Mouse (Mus musculus) embryonic fibroblast, embryonic 13.5 days (primary cell): ENCODE measurements around the gene Prkaa1. TPM values are rescaled to one million over a fixed set of nuclear protein-coding genes. Genes with fewer than 3 reads are reported as not detected.
A peak's percentile ranks its signal among the peaks of the same experiment; 100 is the strongest.

Experiments used
- H3K27ac ChIP-seq: 2 replicates; pipeline ENCODE4 v1.5.1; 2012; ENCODE audit warnings: low read length, control low read depth, inconsistent platforms; ENCODE audit not compliant: insufficient read depth
- H3K4me1 ChIP-seq: 2 replicates; pipeline ENCODE4 v1.6.1; 2011; ENCODE audit warnings: low read length; ENCODE audit not compliant: control insufficient read depth, insufficient read depth
- H3K4me3 ChIP-seq: 2 replicates; pipeline ENCODE4 v1.5.1; 2011; ENCODE audit warnings: mild to moderate bottlenecking, control low read depth, low read length; ENCODE audit not compliant: insufficient read depth
- CTCF ChIP-seq: IDR thresholded peaks from 2 replicates; pipeline ENCODE4 v1.5.1; 2011; ENCODE audit warnings: mild to moderate bottlenecking, control low read depth, low read length, moderate library complexity, borderline replicate concordance; ENCODE audit not compliant: insufficient read depth
- POLR2A ChIP-seq: IDR thresholded peaks from 2 replicates; pipeline ENCODE4 v1.6.1; 2011; ENCODE audit warnings: low read depth, mild to moderate bottlenecking, control low read depth, low read length, moderate library complexity
- polyA plus RNA-seq: library from polyadenylated mRNA; stranded (reverse); fragments of >200 nt; gene quantifications from 2 replicates; pipeline ENCODE4 v1.2.4, GENCODE M21; 2011; ENCODE audit warnings: low read depth; ENCODE audit not compliant: missing spikeins, insufficient read length

Gene Prkaa1
- 32.0 and 41.2 TPM in 2 replicates for polyA plus RNA-seq

GRCm38 (mm10) chr15:5143361-5144020 is at the start of gene Prkaa1:
Gene Prkaa1 (plus strand): TSS chr15:5143861.
- TF ChIP-seq POLR2A (peak; percentile 88), CTCF (no peak)
- peak within 1 kb of the TSS; percentile 93 for H3K4me3 ChIP-seq

GRCm38 (mm10) chr15:5095534-5096301 is 47.9 kb upstream of the Prkaa1 start:
- no peaks in the 10 kb centered on the region for H3K4me1 ChIP-seq
- TF ChIP-seq POLR2A (no peak), CTCF (no peak)

More at GRCm38 (mm10) chr15:5143361-5144020, at the start of gene Prkaa1:
- Histone ChIP-seq H3K4me1 (peaks cover 7% of the 10 kb centered on the region), H3K27ac (peak within 1 kb of the TSS; percentile 71)

GRCm38 (mm10) chr15:5097376-5097775 is 46.3 kb upstream of the Prkaa1 start:
- H3K4me1 ChIP-seq, result no peaks in the 10 kb centered on the region
- no peak for TF ChIP-seq POLR2A
- TF ChIP-seq CTCF, result no peak

More at GRCm38 (mm10) chr15:5095534-5096301, 47.9 kb upstream of the Prkaa1 start:
- Histone ChIP-seq H3K27ac (no peak overlapping the region), H3K4me3 (no peak overlapping the region)

GRCm38 (mm10) chr15:5102312-5102711 is 41.3 kb upstream of the Prkaa1 start:
- H3K4me3 ChIP-seq, result no peak overlapping the region
- no peak for TF ChIP-seq POLR2A
- TF ChIP-seq CTCF, result no peak
- no peaks in the 10 kb centered on the region for H3K4me1 ChIP-seq
- no peak overlapping the region for H3K27ac ChIP-seq

More at GRCm38 (mm10) chr15:5097376-5097775, 46.3 kb upstream of the Prkaa1 start:
- no peak overlapping the region for H3K4me3 ChIP-seq
- H3K27ac ChIP-seq, result no peak overlapping the region

GRCm38 (mm10) chr15:5105891-5106290 is 37.8 kb upstream of the Prkaa1 start:
- TF ChIP-seq CTCF, result no peak
- TF ChIP-seq POLR2A, result no peak
- H3K4me1 ChIP-seq, result no peaks in the 10 kb centered on the region
- H3K27ac ChIP-seq, result no peak overlapping the region
- no peak overlapping the region for H3K4me3 ChIP-seq

GRCm38 (mm10) chr15:5106293-5106692 is 37.4 kb upstream of the Prkaa1 start:
- no peak overlapping the region for H3K27ac ChIP-seq
- TF ChIP-seq CTCF, result no peak
- no peak for TF ChIP-seq POLR2A
- H3K4me1 ChIP-seq, result no peaks in the 10 kb centered on the region
- no peak overlapping the region for H3K4me3 ChIP-seq

GRCm38 (mm10) chr15:5107686-5108654 is 35.7 kb upstream of the Prkaa1 start, which contains the start of gene Card6:
Gene Card6 (minus strand): TSS chr15:5108539.
- Histone ChIP-seq H3K4me3 (peak within 1 kb of the TSS; percentile 1), H3K4me1 (no peaks in the 10 kb centered on the region), H3K27ac (no peak within 1 kb of the TSS)
- TF ChIP-seq CTCF, result no peak
- no peak for TF ChIP-seq POLR2A

GRCm38 (mm10) chr15:5108655-5109040 is 35.0 kb upstream of the Prkaa1 start:
- Histone ChIP-seq H3K27ac (no peak overlapping the region), H3K4me3 (no peak overlapping the region), H3K4me1 (no peaks in the 10 kb centered on the region)
- TF ChIP-seq POLR2A (no peak), CTCF (no peak)

- no peak overlapping the region for H3K4me3 ChIP-seq
- no peaks in the 10 kb centered on the region for H3K4me1 ChIP-seq
- H3K27ac ChIP-seq, result no peak overlapping the region
- TF ChIP-seq POLR2A, result no peak
- no peak for TF ChIP-seq CTCF
Observed at GRCm38 (mm10) chr15:5112651-5113050, 31.0 kb upstream of the Prkaa1 start.
